ENCODE assay signal across 8 mouse cellular contexts in genomic region chr14:49782715-49783531, GRCm38 (mm10). TPM values are rescaled to one million over a fixed set of nuclear protein-coding genes. Genes with fewer than 3 reads are reported as not detected.
DNase-seq lines count a peak whose midpoint lies in the region; ATAC-seq lines count a peak whose summit lies in the region.

Armh4 (minus strand) TSS chr14:49783383.

- no peaks in the 10 kb centered on the region for H3K36me3 ChIP-seq in embryonic facial prominence, embryonic 14.5 days (ENCODE audit: control insufficient read depth, insufficient read depth, low read length)
- no peaks in the 10 kb centered on the region for H3K36me3 ChIP-seq in midbrain, embryonic 10.5 days
- H3K36me3 ChIP-seq in stomach, embryonic 14.5 days (ENCODE audit: control insufficient read depth, insufficient read depth, low read length), result no peaks in the 10 kb centered on the region

- intact Hi-C loops in left cerebral cortex, postnatal 4 days (cut with DNase I), result no loop called here

- peak; percentile 98 for DNase-seq in brain, adult 2 months (ENCODE audit: low read depth, low spot score)
- DNase-seq in embryonic facial prominence, embryonic 14.5 days (ENCODE audit: low spot score), result peak; percentile 95
- DNase-seq in heart, adult 9 months (ENCODE audit: low spot score in 2 of 2), result peak; percentile 41 to 45
- DNase-seq in kidney, adult 8-10 months, result peak; percentile 74 to 75
- DNase-seq in left cerebral cortex, postnatal 4 days, result peak; percentile 81
- peak; percentile 85 for DNase-seq in midbrain, embryonic 10.5 days (ENCODE audit: low spot score)
- DNase-seq in natural killer cell, adult 2 months (ENCODE audit: low spot score in 2 of 2), result no peak

- H3K9me3 ChIP-seq in embryonic facial prominence, embryonic 14.5 days (ENCODE audit: control insufficient read depth, low read length), result no peaks in the 10 kb centered on the region
- no peaks in the 10 kb centered on the region for H3K9me3 ChIP-seq in midbrain, embryonic 10.5 days (replicated peaks)
- H3K9me3 ChIP-seq in stomach, embryonic 14.5 days (ENCODE audit: control insufficient read depth, low read depth, low read length), result no peaks in the 10 kb centered on the region

- peak within 1 kb of the TSS; percentile 58; the same call in 1 of the 2 replicates for H3K27ac ChIP-seq in embryonic facial prominence, embryonic 14.5 days (replicated peaks; ENCODE audit: low read depth, low read length)
- H3K27ac ChIP-seq in midbrain, embryonic 10.5 days (replicated peaks), result peak within 1 kb of the TSS; percentile 89
- H3K27ac ChIP-seq in stomach, embryonic 14.5 days (ENCODE audit: low read length), result peak within 1 kb of the TSS; percentile 6; the same call in 1 of the 2 replicates

- H3K4me1 ChIP-seq in embryonic facial prominence, embryonic 14.5 days (ENCODE audit: control insufficient read depth, insufficient read depth, low read length), result peaks cover 5% of the 10 kb centered on the region
- peaks cover 35% of the 10 kb centered on the region for H3K4me1 ChIP-seq in midbrain, embryonic 10.5 days
- H3K4me1 ChIP-seq in stomach, embryonic 14.5 days (ENCODE audit: control insufficient read depth, insufficient read depth, low read length), result no peaks in the 10 kb centered on the region

- peak within 1 kb of the TSS; percentile 51 for H3K4me3 ChIP-seq in embryonic facial prominence, embryonic 14.5 days (ENCODE audit: low read depth, low read length)
- H3K4me3 ChIP-seq in midbrain, embryonic 10.5 days, result peak within 1 kb of the TSS; percentile 82
- peak within 1 kb of the TSS; percentile 45 for H3K4me3 ChIP-seq in stomach, embryonic 14.5 days (ENCODE audit: low read depth, low read length)

- 1% methylated on average over 18 of the region's 24 CpGs for WGBS in embryonic facial prominence, embryonic 14.5 days
- under 1% methylated on average over 24 of the region's 24 CpGs for WGBS in midbrain, embryonic 10.5 days
- 1% methylated on average over 24 of the region's 24 CpGs for WGBS in stomach, embryonic 14.5 days

- H3K27me3 ChIP-seq in embryonic facial prominence, embryonic 14.5 days (replicated peaks; ENCODE audit: control insufficient read depth, insufficient read depth, low read length), result no peaks in the 10 kb centered on the region; the same call in 1 of the 2 replicates
- peaks cover 27% of the 10 kb centered on the region for H3K27me3 ChIP-seq in midbrain, embryonic 10.5 days (ENCODE audit: low read depth, poor library complexity, severe bottlenecking)
- H3K27me3 ChIP-seq in stomach, embryonic 14.5 days (ENCODE audit: control insufficient read depth, insufficient read depth, low read length), result no peaks in the 10 kb centered on the region

- peak within 1 kb of the TSS; percentile 73 for H3K4me2 ChIP-seq in embryonic facial prominence, embryonic 14.5 days (ENCODE audit: low read depth, low read length)
- peak within 1 kb of the TSS; percentile 49 for H3K4me2 ChIP-seq in stomach, embryonic 14.5 days (replicated peaks; ENCODE audit: low read depth, low read length)

- ATAC-seq in embryonic facial prominence, embryonic 14.5 days (ENCODE audit: low read depth), result peak; percentile 99
- ATAC-seq in stomach, embryonic 14.5 days (ENCODE audit: insufficient number of reproducible peaks, insufficient read depth, low FRiP score, low read depth), result peak; percentile 97

- H3K9ac ChIP-seq in embryonic facial prominence, embryonic 14.5 days (ENCODE audit: low read depth, low read length), result peak within 1 kb of the TSS; percentile 56
- H3K9ac ChIP-seq in stomach, embryonic 14.5 days (replicated peaks; ENCODE audit: low read depth, low read length), result no peak within 1 kb of the TSS

RNA-seq across cellular contexts. Expression of gene Armh4, which starts in this region (rescaled TPM):
- 29.4 and 29.8 TPM in 2 replicates for polyA plus RNA-seq in embryonic facial prominence, embryonic 14.5 days (2014; fragmentation: Nextera tagmentation; extraction: Ambion mirVana)
- 10 to 100 TPM; 23.0 to 23.6 TPM for total RNA-seq in left cerebral cortex, postnatal 4 days (2021)
- polyA plus RNA-seq in midbrain, embryonic 10.5 days (2016; fragmentation: Nextera tagmentation; extraction: Ambion mirVana), result 57.4 and 63.5 TPM in 2 replicates
- polyA plus RNA-seq in stomach, embryonic 14.5 days (2014; fragmentation: Nextera tagmentation; extraction: Ambion mirVana), result 22.3 and 23.1 TPM in 2 replicates

Comparison
In these comparisons a context has a peak if more than half of its experiments do, and no peak if none do; other contexts are left out.
1. DNase-seq: peak in brain, adult 2 months (single experiment), embryonic facial prominence, embryonic 14.5 days (single experiment), heart, adult 9 months (2 of 2), kidney, adult 8-10 months (2 of 2), left cerebral cortex, postnatal 4 days (single experiment) and midbrain, embryonic 10.5 days (single experiment); none in natural killer cell, adult 2 months (0 of 2).
2. H3K27ac ChIP-seq: peak in every context shown above with its lines; median percentile 89 in midbrain, embryonic 10.5 days; 58 in embryonic facial prominence, embryonic 14.5 days; 6 in stomach, embryonic 14.5 days.
3. Peak in every context shown above with its lines, with median percentiles within 50 percentile points of each other: H3K4me3 ChIP-seq.